Mouse (Mus musculus): ENCODE measurements around the gene Retreg1.

- TF ChIP-seq EP300 (IDR thresholded peaks at IDR 0.05; ENCODE audit: low read length): no peak
- no peak for TF ChIP-seq CTCF (conservative IDR thresholded peaks at IDR 0.05 in 1 of 2, IDR thresholded peaks at IDR 0.05 in 1 of 2; ENCODE audit: low read depth in 2 of 2, low read length in 2 of 2)
- no peak for TF ChIP-seq CHD2 (IDR thresholded peaks at IDR 0.05; ENCODE audit: low read length)
- no peak for TF ChIP-seq E2F4 (IDR thresholded peaks at IDR 0.05; ENCODE audit: insufficient replicate concordance, low read depth, low read length)
- no peak for TF ChIP-seq MAFK (IDR thresholded peaks at IDR 0.05; ENCODE audit: insufficient replicate concordance, low read length)
These were observed 87.0 kb downstream of the Retreg1 start for GRCm38 (mm10) chr15:25929936-25930335.
